Mouse (Mus musculus): Measurements from ENCODE around the gene Dcx. TPM values are rescaled to one million over a fixed set of nuclear protein-coding genes. Genes with fewer than 3 reads are reported as not detected.

Dcx gene
- polyA plus RNA-seq, 1 experiment from 2014 or later = 6.5 TPM

DNA sequence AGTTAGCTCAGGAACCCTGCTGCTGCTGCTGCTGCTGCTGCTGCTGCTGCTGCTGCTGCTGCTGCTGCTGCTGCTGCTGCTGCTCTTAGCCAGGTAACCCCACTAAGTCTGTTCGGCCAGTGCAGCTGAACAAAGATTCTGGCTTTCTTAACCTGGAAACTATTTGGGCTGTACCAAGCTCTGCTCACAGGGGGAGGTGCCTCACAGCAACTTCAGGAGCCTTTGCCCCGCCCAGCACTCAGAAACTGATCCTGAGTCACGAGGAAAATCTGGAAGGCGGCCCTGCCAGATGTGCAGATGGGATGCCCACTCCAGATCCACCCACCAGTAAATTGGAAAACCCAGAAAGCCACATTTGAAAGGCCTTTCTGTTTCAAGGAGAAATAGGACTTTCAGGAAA, 105.9 kb downstream of the Dcx start, which contains the start of gene Capn6:
TSS of gene Capn6 (minus strand) at position 203 of the 400 bp plus-strand sequence.
- peak; percentile 85 for DNase-seq
- ATAC-seq (ENCODE audit: insufficient read depth) = peak; percentile 87
- peak within 1 kb of the TSS; percentile 65 for H3K27ac ChIP-seq (ENCODE audit: low read depth)
- H3K4me2 ChIP-seq = peak within 1 kb of the TSS; percentile 55
- H3K4me3 ChIP-seq (ENCODE audit: low read depth, low read length) = peak within 1 kb of the TSS; percentile 43
- H3K9me3 ChIP-seq (ENCODE audit: low read depth, low read length) = no peaks in the 10 kb centered on the region
- H3K9ac ChIP-seq = peak within 1 kb of the TSS; percentile 45
- H3K4me1 ChIP-seq (ENCODE audit: insufficient read depth) = no peaks in the 10 kb centered on the region
- no peak for TF ChIP-seq CTCF (IDR thresholded peaks at IDR 0.05; ENCODE audit: low read depth)
- H3K36me3 ChIP-seq (ENCODE audit: insufficient read depth) = no peaks in the 10 kb centered on the region
- H3K27me3 ChIP-seq (ENCODE audit: insufficient read depth, low read length) = no peaks in the 10 kb centered on the region
- WGBS = 18% methylated on average over 4 of the region's 4 CpGs

DNA sequence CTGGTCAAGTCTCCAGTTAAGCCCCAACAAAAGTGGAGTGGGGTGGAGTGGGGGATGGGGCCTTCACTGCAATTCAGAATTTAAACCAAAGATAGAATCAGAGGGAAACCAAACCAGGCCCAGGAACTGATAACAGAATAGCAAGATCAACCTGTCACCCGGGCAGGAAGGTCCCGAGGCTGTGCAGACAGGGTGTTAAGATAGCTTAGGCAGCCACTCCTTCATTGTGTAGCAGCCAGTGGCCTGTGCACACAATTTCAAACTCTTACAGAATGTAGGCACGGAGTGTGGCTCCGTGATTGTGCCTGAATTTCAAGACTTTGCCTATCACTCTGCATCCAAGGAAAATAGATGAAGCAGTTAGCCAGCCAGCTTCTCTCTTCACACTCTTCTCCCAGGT, 106.6 kb downstream of the Dcx start:
- Histone ChIP-seq H3K4me2 (peak overlapping the region; percentile 55), H3K4me1 (ENCODE audit: insufficient read depth) (no peaks in the 10 kb centered on the region), H3K27ac (ENCODE audit: low read depth) (peak overlapping the region; percentile 65), H3K9me3 (ENCODE audit: low read depth, low read length) (no peaks in the 10 kb centered on the region), H3K4me3 (ENCODE audit: low read depth, low read length) (peak overlapping the region; percentile 43), H3K36me3 (ENCODE audit: insufficient read depth) (no peaks in the 10 kb centered on the region), H3K27me3 (ENCODE audit: insufficient read depth, low read length) (no peaks in the 10 kb centered on the region), H3K9ac (peak overlapping the region; percentile 45)
- 21% methylated on average over 4 of the region's 4 CpGs for WGBS
- DNase-seq (peak; percentile 21), ATAC-seq (ENCODE audit: insufficient read depth) (no peak)
- no peak for TF ChIP-seq CTCF (IDR thresholded peaks at IDR 0.05; ENCODE audit: low read depth)

DNA sequence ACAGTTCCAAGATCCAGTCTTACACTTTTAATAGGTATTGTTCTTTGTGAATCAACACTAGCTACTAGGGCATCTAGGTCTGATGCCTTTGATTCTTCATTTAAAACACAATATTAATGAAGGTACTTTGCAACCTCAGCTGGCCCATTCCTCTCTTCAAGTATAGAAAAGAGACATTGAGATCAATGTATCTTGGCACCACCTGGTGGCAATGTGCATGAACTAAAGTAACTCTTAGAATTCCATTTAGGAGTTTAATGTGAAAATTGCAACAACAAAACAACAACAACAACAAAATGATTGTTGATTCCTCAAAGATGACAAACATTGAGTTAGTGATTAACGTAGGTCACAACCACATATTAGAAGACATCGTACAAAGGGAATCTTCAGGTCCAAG, 114.2 kb downstream of the Dcx start:
- Histone ChIP-seq H3K9me3 (ENCODE audit: low read depth, low read length) (no peaks in the 10 kb centered on the region), H3K4me1 (ENCODE audit: insufficient read depth) (no peaks in the 10 kb centered on the region), H3K36me3 (ENCODE audit: insufficient read depth) (peaks cover 4% of the 10 kb centered on the region; the same call in 1 of the 2 replicates), H3K27ac (ENCODE audit: low read depth) (no peak overlapping the region), H3K9ac (no peak overlapping the region), H3K4me3 (ENCODE audit: low read depth, low read length) (no peak overlapping the region), H3K4me2 (no peak overlapping the region), H3K27me3 (ENCODE audit: insufficient read depth, low read length) (no peaks in the 10 kb centered on the region)
- WGBS = 81% methylated on average over 2 of the region's 2 CpGs
- DNase-seq (peak; percentile 12), ATAC-seq (ENCODE audit: insufficient read depth) (no peak)
- peak; percentile 38 for TF ChIP-seq CTCF (IDR thresholded peaks at IDR 0.05; ENCODE audit: low read depth)

DNA sequence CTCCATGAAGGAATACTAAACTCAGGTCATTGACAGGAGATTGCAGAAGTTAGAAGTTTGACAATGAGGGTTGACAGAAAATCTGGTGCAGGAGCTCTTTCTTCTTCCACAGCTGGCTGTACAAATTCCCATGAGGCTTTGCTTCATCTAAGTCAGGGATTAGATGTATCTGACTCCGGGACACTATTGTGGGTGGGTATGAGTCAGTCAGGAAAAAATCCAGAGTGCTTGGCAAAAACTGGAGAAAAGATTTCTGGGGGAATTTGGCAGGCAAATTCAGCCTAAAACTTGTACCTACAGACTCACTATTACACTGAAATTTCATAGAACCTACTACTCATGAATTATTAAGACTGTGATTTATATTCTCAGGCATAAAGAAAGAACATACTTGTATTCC, 117.2 kb downstream of the Dcx start:
- Histone ChIP-seq H3K4me2 (no peak overlapping the region), H3K9me3 (ENCODE audit: low read depth, low read length) (no peaks in the 10 kb centered on the region), H3K4me1 (ENCODE audit: insufficient read depth) (no peaks in the 10 kb centered on the region), H3K9ac (no peak overlapping the region), H3K27me3 (ENCODE audit: insufficient read depth, low read length) (no peaks in the 10 kb centered on the region), H3K36me3 (ENCODE audit: insufficient read depth) (peaks cover 4% of the 10 kb centered on the region; the same call in 1 of the 2 replicates), H3K4me3 (ENCODE audit: low read depth, low read length) (no peak overlapping the region), H3K27ac (ENCODE audit: low read depth) (no peak overlapping the region)
- DNase-seq (no peak), ATAC-seq (ENCODE audit: insufficient read depth) (no peak)
- TF ChIP-seq CTCF (IDR thresholded peaks at IDR 0.05; ENCODE audit: low read depth) = no peak
- WGBS = 79% methylated on average over 1 of the region's 1 CpGs

Small RNAs within 50 kb of the gene (microRNA-seq; reads per million reads assigned to microRNA genes)
- not detected for gene Gm47298 (ENCODE audit: borderline number of aligned reads)

Other genes with a start within 250 kb of the Dcx start
- 200 and 210 TPM in 2 replicates for gene Capn6, start 105.9 kb downstream of the Dcx start, polyA plus RNA-seq (2014; fragmentation: Nextera tagmentation; extraction: Ambion mirVana)
- gene A730046J19Rik, start 220.4 kb upstream of the Dcx start, polyA plus RNA-seq (2014; fragmentation: Nextera tagmentation; extraction: Ambion mirVana) = 0.66 and 0.78 TPM in 2 replicates